In the genomic region with DNA sequence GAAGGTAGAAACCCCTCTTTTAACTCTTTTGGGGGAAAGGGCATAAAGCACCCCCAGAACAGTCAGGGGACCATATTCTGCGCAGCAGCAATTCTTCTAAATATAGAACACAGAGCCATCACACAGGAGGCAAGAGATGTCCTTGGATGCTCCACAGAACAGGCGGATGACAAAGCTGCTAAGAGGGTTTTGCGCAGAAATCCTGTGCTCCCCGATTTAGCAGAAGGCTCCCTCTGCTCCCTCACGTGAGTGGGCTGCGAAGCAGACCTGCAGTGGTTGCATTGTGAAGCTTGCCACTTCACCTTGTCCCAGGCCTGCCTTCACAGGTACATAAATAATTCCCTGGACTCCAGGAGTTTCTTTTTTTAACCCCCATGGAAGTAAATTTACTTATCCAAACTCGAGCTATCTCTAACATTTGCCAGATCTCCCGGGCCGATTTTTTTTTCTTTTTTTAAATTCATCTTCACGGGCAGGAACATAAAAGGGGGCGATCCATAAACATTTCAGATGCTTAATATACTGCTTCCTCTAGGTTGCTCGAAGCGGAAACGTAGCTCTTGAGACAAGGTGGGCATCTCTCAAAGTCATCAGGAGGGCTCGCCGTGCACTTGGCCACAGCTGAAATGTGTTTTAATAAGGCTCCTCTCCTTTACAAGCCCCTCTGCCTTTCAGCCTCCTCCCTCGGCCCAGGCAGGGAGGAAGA, we compare ENCODE assay signal across 14 mouse cellular contexts. TPM values are rescaled to one million over a fixed set of nuclear protein-coding genes. Genes with fewer than 3 reads are reported as not detected.
DNase-seq lines count a peak whose midpoint lies in the region; ATAC-seq and TF ChIP-seq lines count a peak whose summit lies in the region.
"Had no signal": no experiment of that assay in that cellular context is flagged by ENCODE, and none has a peak within 500 bp of the region (broad histone marks: within the 10 kb centered on the region; RNA-seq: fewer than 3 reads in every experiment).

No protein-coding gene starts in this region.

- H3K4me1 ChIP-seq in forebrain, postnatal 0 days (ENCODE audit: insufficient read depth): 0 out of 2 replicates have a peak, but pooled peaks cover 4% of the 10 kb centered on the region
- peaks cover 11% of the 10 kb centered on the region for H3K4me1 ChIP-seq in forebrain, embryonic 13.5 days
- peaks cover 72% of the 10 kb centered on the region for H3K4me1 ChIP-seq in E14TG2a.4 (replicated peaks; ENCODE audit: low read depth, low read length)
- H3K4me1 ChIP-seq in hindbrain, embryonic 16.5 days (ENCODE audit: control insufficient read depth, insufficient read depth, low read depth, low read length): peaks cover 6% of the 10 kb centered on the region

- H3K4me2 ChIP-seq in forebrain, postnatal 0 days (ENCODE audit: low read depth): no peak overlapping the region
- H3K4me2 ChIP-seq in forebrain, embryonic 13.5 days: no peak overlapping the region
- H3K4me2 ChIP-seq in hindbrain, embryonic 16.5 days (ENCODE audit: low read length): 0 out of 2 replicates have a peak overlapping the region, but pooled peaks have one; percentile 8
- H3K4me2 ChIP-seq: forebrain, embryonic 15.5 days; intestine, embryonic 15.5 days; liver, embryonic 11.5 days had no signal

- no peak overlapping the region for H3K27ac ChIP-seq in forebrain, postnatal 0 days (ENCODE audit: low read depth, low read length)
- no peak overlapping the region for H3K27ac ChIP-seq in forebrain, embryonic 13.5 days
- no peak overlapping the region for H3K27ac ChIP-seq in hindbrain, embryonic 16.5 days (ENCODE audit: low read depth, low read length)
- H3K27ac ChIP-seq: forebrain, embryonic 15.5 days; intestine, embryonic 15.5 days had no signal

- H3K36me3 ChIP-seq in forebrain, postnatal 0 days (ENCODE audit: insufficient read depth): no peaks in the 10 kb centered on the region
- H3K36me3 ChIP-seq in forebrain, embryonic 13.5 days (ENCODE audit: poor library complexity, severe bottlenecking): no peaks in the 10 kb centered on the region
- no peaks in the 10 kb centered on the region for H3K36me3 ChIP-seq in E14TG2a.4 (ENCODE audit: insufficient read depth, low read length)
- no peaks in the 10 kb centered on the region for H3K36me3 ChIP-seq in hindbrain, embryonic 16.5 days (ENCODE audit: control insufficient read depth, insufficient read depth, low read length)
- H3K36me3 ChIP-seq: forebrain, embryonic 15.5 days; intestine, embryonic 15.5 days had no signal

- no peak overlapping the region for H3K9ac ChIP-seq in forebrain, postnatal 0 days
- no peak overlapping the region for H3K9ac ChIP-seq in forebrain, embryonic 13.5 days
- H3K9ac ChIP-seq in hindbrain, embryonic 16.5 days (ENCODE audit: low read depth, low read length): no peak overlapping the region
- H3K9ac ChIP-seq: forebrain, embryonic 15.5 days; intestine, embryonic 15.5 days had no signal

- 64% methylated on average over 17 of the region's 17 CpGs for WGBS in forebrain, postnatal 0 days
- 70% methylated on average over 17 of the region's 17 CpGs for WGBS in forebrain, embryonic 13.5 days
- 52% methylated on average over 17 of the region's 17 CpGs for WGBS in hindbrain, embryonic 16.5 days

- no peak overlapping the region for H3K4me3 ChIP-seq in forebrain, postnatal 0 days (ENCODE audit: low read depth, low read length)
- H3K4me3 ChIP-seq in forebrain, embryonic 13.5 days: no peak overlapping the region
- peak overlapping the region; percentile 18 for H3K4me3 ChIP-seq in E14TG2a.4 (replicated peaks; ENCODE audit: low read length)
- no peak overlapping the region for H3K4me3 ChIP-seq in hindbrain, embryonic 16.5 days (ENCODE audit: low read length)
- H3K4me3 ChIP-seq: forebrain, embryonic 15.5 days; intestine, embryonic 15.5 days had no signal

- no peak for DNase-seq in forebrain, postnatal 0 days
- DNase-seq in layer of hippocampus, postnatal 14 days (ENCODE audit: low spot score in 2 of 2): peak; percentile 29 to 49
- no peak for DNase-seq in layer of hippocampus, postnatal 36 days
- no peak for DNase-seq in MN1 (ENCODE audit: low spot score)
- DNase-seq: cerebellum, adult 2 months; gastrocnemius, postnatal 36 days had no signal

- no peak for TF ChIP-seq CTCF in forebrain, postnatal 0 days (IDR thresholded peaks at IDR 0.05; ENCODE audit: low read depth)
- TF ChIP-seq CTCF in E14TG2a.4 (conservative IDR thresholded peaks at IDR 0.05; ENCODE audit: low read length): no peak

- 0 out of 2 replicates have a peak, but pooled peaks have one; percentile 36 for ATAC-seq in forebrain, postnatal 0 days
- ATAC-seq in forebrain, embryonic 13.5 days: no peak
- ATAC-seq in hindbrain, embryonic 16.5 days: no peak
- ATAC-seq in megakaryocyte, adult 5-6 weeks (ENCODE audit: poor library complexity, severe bottlenecking): no peak
- ATAC-seq: forebrain, embryonic 15.5 days; intestine, embryonic 15.5 days had no signal

- H3K9me3 ChIP-seq in forebrain, postnatal 0 days (ENCODE audit: low read length): no peaks in the 10 kb centered on the region
- no peaks in the 10 kb centered on the region for H3K9me3 ChIP-seq in forebrain, embryonic 13.5 days (replicated peaks)
- no peaks in the 10 kb centered on the region for H3K9me3 ChIP-seq in E14TG2a.4 (ENCODE audit: low read length)
- H3K9me3 ChIP-seq in hindbrain, embryonic 16.5 days (ENCODE audit: control insufficient read depth, low read length): no peaks in the 10 kb centered on the region
- H3K9me3 ChIP-seq: forebrain, embryonic 15.5 days; intestine, embryonic 15.5 days had no signal

- no peaks in the 10 kb centered on the region for H3K27me3 ChIP-seq in forebrain, postnatal 0 days (ENCODE audit: insufficient read depth, low read length)
- peaks cover 7% of the 10 kb centered on the region; the same call in 1 of the 2 replicates for H3K27me3 ChIP-seq in forebrain, embryonic 13.5 days
- peaks cover 14% of the 10 kb centered on the region for H3K27me3 ChIP-seq in E14TG2a.4 (ENCODE audit: insufficient read depth, low read length)
- no peaks in the 10 kb centered on the region for H3K27me3 ChIP-seq in hindbrain, embryonic 16.5 days (replicated peaks; ENCODE audit: control insufficient read depth, insufficient read depth, low read length)
- H3K27me3 ChIP-seq: forebrain, embryonic 15.5 days; intestine, embryonic 15.5 days had no signal

RNA-seq across cellular contexts. Expression of gene Eif4e3, which starts 51.9 kb away (rescaled TPM):
- total RNA-seq in forebrain, postnatal 0 days (2014; rRNA removed): 12.9 and 13.3 TPM in 2 replicates
- polyA plus RNA-seq in forebrain, postnatal 0 days (2015; fragmentation: Nextera tagmentation; extraction: Ambion mirVana): 4.7 and 6.0 TPM in 2 replicates
- 10.5 and 11.5 TPM in 2 replicates for polyA plus RNA-seq in forebrain, embryonic 13.5 days (2015; fragmentation: Nextera tagmentation; extraction: Ambion mirVana)
- total RNA-seq in layer of hippocampus, postnatal 14 days (2021): 10 to 100 TPM; 19.5 to 20.9 TPM
- 10 to 100 TPM; 23.5 to 25.5 TPM for total RNA-seq in layer of hippocampus, postnatal 36 days (2021)
- polyA plus RNA-seq in hindbrain, embryonic 16.5 days (2015; fragmentation: Nextera tagmentation; extraction: Ambion mirVana): 5.7 and 6.4 TPM in 2 replicates
- total RNA-seq in megakaryocyte, adult 5-6 weeks (2015): 48.3 and 53.0 TPM in 2 replicates
- total RNA-seq in megakaryocyte, adult 5-6 weeks (2017): 45.4 and 56.4 TPM in 2 replicates
- total RNA-seq: MEL had no signal

RNA-seq across cellular contexts. Expression of gene Gm20696, which starts 51.9 kb away (rescaled TPM):
- total RNA-seq in forebrain, postnatal 0 days (2014; rRNA removed): 2.2 and 3.0 TPM in 2 replicates
- 1.5 and 2.6 TPM in 2 replicates for polyA plus RNA-seq in forebrain, postnatal 0 days (2015; fragmentation: Nextera tagmentation; extraction: Ambion mirVana)
- 3.8 and 3.9 TPM in 2 replicates for polyA plus RNA-seq in forebrain, embryonic 13.5 days (2015; fragmentation: Nextera tagmentation; extraction: Ambion mirVana)
- 1 to 10 TPM; 6.2 to 6.5 TPM for total RNA-seq in layer of hippocampus, postnatal 14 days (2021)
- 10 to 100 TPM in 1 of 2 experiments, 1 to 10 TPM in 1; 4.9 to 10.1 TPM for total RNA-seq in layer of hippocampus, postnatal 36 days (2021)
- polyA plus RNA-seq in hindbrain, embryonic 16.5 days (2015; fragmentation: Nextera tagmentation; extraction: Ambion mirVana): 1.8 and 1.9 TPM in 2 replicates
- total RNA-seq in megakaryocyte, adult 5-6 weeks (2015): 9.6 and 12.1 TPM in 2 replicates
- total RNA-seq in megakaryocyte, adult 5-6 weeks (2017): 4.4 and 4.8 TPM in 2 replicates

Comparison
In these comparisons a context has a peak if more than half of its experiments do, and no peak if none do; other contexts are left out.
1. DNase-seq: peak in layer of hippocampus, postnatal 14 days (2 of 2); none in forebrain, postnatal 0 days (single experiment), layer of hippocampus, postnatal 36 days (0 of 2) and MN1 (single experiment).